ENCODE assay signal across 15 mouse cellular contexts in genomic region chr12:54272226-54272625, GRCm38 (mm10).
DNase-seq lines count a peak whose midpoint lies in the region; ATAC-seq lines count a peak whose summit lies in the region.
"Had no signal": no experiment of that assay in that cellular context is flagged by ENCODE, and none has a peak within 500 bp of the region (broad histone marks: within the 10 kb centered on the region; RNA-seq: fewer than 3 reads in every experiment).

No protein-coding gene starts in this region.

- no peak overlapping the region for H3K4me3 ChIP-seq in heart, embryonic 16.5 days (ENCODE audit: low read length)
- H3K4me3 ChIP-seq: hindbrain, embryonic 13.5 days had no signal

- 16% methylated on average over 2 of the region's 2 CpGs for WGBS in heart, embryonic 16.5 days

- no peak overlapping the region for H3K9ac ChIP-seq in heart, embryonic 16.5 days (ENCODE audit: low read length)
- H3K9ac ChIP-seq: hindbrain, embryonic 13.5 days; liver, embryonic 14.5 days had no signal

- H3K4me2 ChIP-seq in heart, embryonic 16.5 days (ENCODE audit: low read depth, low read length), result no peak overlapping the region
- H3K4me2 ChIP-seq: hindbrain, embryonic 13.5 days had no signal

- H3K9me3 ChIP-seq in heart, embryonic 16.5 days (replicated peaks; ENCODE audit: control insufficient read depth, low read length), result no peaks in the 10 kb centered on the region
- H3K9me3 ChIP-seq: hindbrain, embryonic 13.5 days had no signal

- no peaks in the 10 kb centered on the region for H3K36me3 ChIP-seq in heart, embryonic 16.5 days (ENCODE audit: control insufficient read depth, insufficient read depth)
- H3K36me3 ChIP-seq: hindbrain, embryonic 13.5 days had no signal

- peak overlapping the region; percentile 67 for H3K27ac ChIP-seq in heart, embryonic 16.5 days (ENCODE audit: low read length)
- H3K27ac ChIP-seq: hindbrain, embryonic 13.5 days; liver, embryonic 14.5 days had no signal

- no peak for DNase-seq in heart, adult 9 months (ENCODE audit: low spot score in 2 of 2)
- peak; percentile 39 for DNase-seq in Muller cell, postnatal 12 days (ENCODE audit: inconsistent ontology term)
- peak; percentile 51 for DNase-seq in adrenal gland, postnatal 14 days
- DNase-seq in cerebellum, postnatal 14 days, result peak; percentile 77 to 82
- DNase-seq in B cell, adult 2 months, result no peak
- DNase-seq in natural killer cell, adult 2 months (ENCODE audit: low spot score in 2 of 2), result no peak
- DNase-seq in right cerebral cortex, adult 2 months (ENCODE audit: low spot score in 2 of 2), result no peak
- DNase-seq: lung, postnatal 10 days; right cerebral cortex, adult 18-20 months had no signal

- ATAC-seq in heart, embryonic 16.5 days (replicated peaks; ENCODE audit: extremely low read depth, insufficient read depth, low FRiP score), result peak; percentile 84; the same call in 1 of the 2 replicates
- ATAC-seq: intestine, embryonic 16.5 days; Patski had no signal

- peaks cover 9% of the 10 kb centered on the region for H3K4me1 ChIP-seq in heart, embryonic 16.5 days (ENCODE audit: control insufficient read depth, insufficient read depth, low read length)
- H3K4me1 ChIP-seq: hindbrain, embryonic 13.5 days had no signal

- H3K27me3 ChIP-seq in heart, embryonic 16.5 days (ENCODE audit: control insufficient read depth, insufficient read depth, low read length), result no peaks in the 10 kb centered on the region
- H3K27me3 ChIP-seq: CH12.LX; hindbrain, embryonic 13.5 days; Patski had no signal

Comparison
In these comparisons a context has a peak if more than half of its experiments do, and no peak if none do; other contexts are left out.
1. DNase-seq: peak in Muller cell, postnatal 12 days (single experiment), adrenal gland, postnatal 14 days (single experiment) and cerebellum, postnatal 14 days (2 of 2); none in heart, adult 9 months (0 of 2), B cell, adult 2 months (0 of 2), natural killer cell, adult 2 months (0 of 2) and right cerebral cortex, adult 2 months (0 of 2).